ENCODE assay signal across 8 mouse cellular contexts in genomic region chr16:91226038-91226882, GRCm38 (mm10). TPM values are rescaled to one million over a fixed set of nuclear protein-coding genes. Genes with fewer than 3 reads are reported as not detected.
DNase-seq lines count a peak whose midpoint lies in the region; ATAC-seq and TF ChIP-seq lines count a peak whose summit lies in the region.

No protein-coding gene starts in this region.

- peak overlapping the region; percentile 45 for H3K4me2 ChIP-seq in heart, embryonic 13.5 days
- peak overlapping the region; percentile 65 for H3K4me2 ChIP-seq in forebrain, embryonic 12.5 days
- H3K4me2 ChIP-seq in limb, embryonic 15.5 days = peak overlapping the region; percentile 32

- no peak for ATAC-seq in heart, embryonic 13.5 days (ENCODE audit: extremely low read depth, insufficient number of reproducible peaks, low FRiP score, low TSS enrichment)
- no peak for ATAC-seq in forebrain, embryonic 12.5 days (ENCODE audit: low FRiP score)
- no peak for ATAC-seq in limb, embryonic 15.5 days (ENCODE audit: insufficient number of reproducible peaks, low FRiP score, low TSS enrichment, low read depth)

- TF ChIP-seq CTCF in ES-Bruce4 (IDR thresholded peaks at IDR 0.05; ENCODE audit: low read depth, low read length) = no peak

- DNase-seq in heart, postnatal 36 days = no peak
- no peak for DNase-seq in T-cell, adult 2 months (ENCODE audit: low spot score)
- DNase-seq in kidney, postnatal 10 days = no peak
- DNase-seq in adrenal gland, postnatal 10 days = no peak

- WGBS in heart, embryonic 13.5 days = 1% methylated on average over 60 of the region's 60 CpGs
- under 1% methylated on average over 60 of the region's 60 CpGs for WGBS in forebrain, embryonic 12.5 days
- 1% methylated on average over 60 of the region's 60 CpGs for WGBS in limb, embryonic 15.5 days

- no peak overlapping the region for H3K9ac ChIP-seq in heart, embryonic 13.5 days
- H3K9ac ChIP-seq in ES-Bruce4 (ENCODE audit: low read depth, poor library complexity, severe bottlenecking) = peak overlapping the region; percentile 66
- H3K9ac ChIP-seq in forebrain, embryonic 12.5 days = peak overlapping the region; percentile 74
- H3K9ac ChIP-seq in limb, embryonic 15.5 days = no peak overlapping the region

- no peak for TF ChIP-seq POLR2A in ES-Bruce4 (IDR thresholded peaks at IDR 0.05; ENCODE audit: insufficient read depth, low read length)

- peaks cover 41% of the 10 kb centered on the region for H3K4me1 ChIP-seq in heart, embryonic 13.5 days
- H3K4me1 ChIP-seq in ES-Bruce4 (ENCODE audit: control insufficient read depth, insufficient read depth, low read length) = peaks cover 8% of the 10 kb centered on the region
- H3K4me1 ChIP-seq in forebrain, embryonic 12.5 days = peaks cover 68% of the 10 kb centered on the region
- peaks cover 46% of the 10 kb centered on the region for H3K4me1 ChIP-seq in limb, embryonic 15.5 days

- TF ChIP-seq EP300 in ES-Bruce4 (IDR thresholded peaks at IDR 0.05; ENCODE audit: insufficient read depth, low read depth, low read length) = no peak

- H3K9me3 ChIP-seq in heart, embryonic 13.5 days = no peaks in the 10 kb centered on the region
- no peaks in the 10 kb centered on the region for H3K9me3 ChIP-seq in ES-Bruce4 (replicated peaks; ENCODE audit: control insufficient read depth, insufficient read depth, low read length, poor library complexity, severe bottlenecking)
- no peaks in the 10 kb centered on the region for H3K9me3 ChIP-seq in forebrain, embryonic 12.5 days
- no peaks in the 10 kb centered on the region for H3K9me3 ChIP-seq in limb, embryonic 15.5 days

- no peaks in the 10 kb centered on the region for H3K36me3 ChIP-seq in heart, embryonic 13.5 days
- peaks cover 24% of the 10 kb centered on the region; the same call in 1 of the 2 replicates for H3K36me3 ChIP-seq in ES-Bruce4 (ENCODE audit: control insufficient read depth, insufficient read depth, low read length, poor library complexity, severe bottlenecking)
- H3K36me3 ChIP-seq in forebrain, embryonic 12.5 days (replicated peaks) = 0 out of 2 replicates have a peak, but pooled peaks cover 7% of the 10 kb centered on the region
- H3K36me3 ChIP-seq in limb, embryonic 15.5 days = no peaks in the 10 kb centered on the region

- no peak overlapping the region for H3K27ac ChIP-seq in heart, embryonic 13.5 days (replicated peaks)
- H3K27ac ChIP-seq in ES-Bruce4 (ENCODE audit: insufficient read depth, low read length) = peak overlapping the region; percentile 12; the same call in 1 of the 2 replicates
- H3K27ac ChIP-seq in forebrain, embryonic 12.5 days = peak overlapping the region; percentile 54
- no peak overlapping the region for H3K27ac ChIP-seq in limb, embryonic 15.5 days

- peak overlapping the region; percentile 43 for H3K4me3 ChIP-seq in heart, embryonic 13.5 days
- H3K4me3 ChIP-seq in ES-Bruce4 (ENCODE audit: low read depth, low read length) = peak overlapping the region; percentile 85
- peak overlapping the region; percentile 58 for H3K4me3 ChIP-seq in forebrain, embryonic 12.5 days (replicated peaks)
- peak overlapping the region; percentile 22 for H3K4me3 ChIP-seq in limb, embryonic 15.5 days

- H3K27me3 ChIP-seq in heart, embryonic 13.5 days (replicated peaks) = peaks cover 100% of the 10 kb centered on the region
- H3K27me3 ChIP-seq in ES-Bruce4 (ENCODE audit: control insufficient read depth, insufficient read depth, low read length, poor library complexity, severe bottlenecking) = no peaks in the 10 kb centered on the region
- peaks cover 97% of the 10 kb centered on the region for H3K27me3 ChIP-seq in forebrain, embryonic 12.5 days
- H3K27me3 ChIP-seq in limb, embryonic 15.5 days = peaks cover 99% of the 10 kb centered on the region

- intact Hi-C loops in heart, postnatal 36 days (cut with DNase I) = no loop called here

RNA-seq across cellular contexts. Expression of gene Olig2, which starts 1.0 kb away (rescaled TPM):
- polyA plus RNA-seq in heart, embryonic 13.5 days (2015; fragmentation: Nextera tagmentation; extraction: Ambion mirVana) = not detected in 2 replicates
- total RNA-seq in heart, postnatal 36 days (2021) = not detected
- 25.8 and 26.2 TPM in 2 replicates for polyA plus RNA-seq in ES-Bruce4 (2011; ENCODE audit: insufficient read depth, insufficient read length, low read depth, missing spikeins)
- polyA plus RNA-seq in forebrain, embryonic 12.5 days (2016; fragmentation: Nextera tagmentation; extraction: Ambion mirVana) = 20.8 and 28.1 TPM in 2 replicates
- not detected in 2 replicates for polyA plus RNA-seq in limb, embryonic 15.5 days (2015; fragmentation: Nextera tagmentation; extraction: Ambion mirVana)
- not detected for total RNA-seq in adrenal gland, postnatal 10 days (2021)

RNA-seq across cellular contexts. Expression of gene Olig1, which starts 43.3 kb away (rescaled TPM):
- 0.15 TPM in 1 of 2 replicates, not detected in the other for polyA plus RNA-seq in heart, embryonic 13.5 days (2015; fragmentation: Nextera tagmentation; extraction: Ambion mirVana)
- total RNA-seq in heart, postnatal 36 days (2021) = not detected
- 43.8 and 44.3 TPM in 2 replicates for polyA plus RNA-seq in ES-Bruce4 (2011; ENCODE audit: insufficient read depth, insufficient read length, low read depth, missing spikeins)
- polyA plus RNA-seq in forebrain, embryonic 12.5 days (2016; fragmentation: Nextera tagmentation; extraction: Ambion mirVana) = 9.9 and 11.8 TPM in 2 replicates
- 0.10 and 0.22 TPM in 2 replicates for polyA plus RNA-seq in limb, embryonic 15.5 days (2015; fragmentation: Nextera tagmentation; extraction: Ambion mirVana)
- 1 to 10 TPM in 1 of 2 experiments, under 1 TPM in 1; 0.75 to 1.6 TPM for total RNA-seq in adrenal gland, postnatal 10 days (2021)

Comparison
In these comparisons a context has a peak if more than half of its experiments do, and no peak if none do; other contexts are left out.
1. H3K27ac ChIP-seq: peak in ES-Bruce4 (single experiment) and forebrain, embryonic 12.5 days (single experiment); none in heart, embryonic 13.5 days (single experiment) and limb, embryonic 15.5 days (single experiment).
2. H3K4me3 ChIP-seq: peak in every context shown above with its lines; median percentile 85 in ES-Bruce4; 58 in forebrain, embryonic 12.5 days; 43 in heart, embryonic 13.5 days; 22 in limb, embryonic 15.5 days.
3. H3K9ac ChIP-seq: peak in ES-Bruce4 (single experiment) and forebrain, embryonic 12.5 days (single experiment); none in heart, embryonic 13.5 days (single experiment) and limb, embryonic 15.5 days (single experiment).
4. RNA of gene Olig2, which starts 1.0 kb away (polyA plus RNA-seq): 25.8 to 26.2 TPM in ES-Bruce4 and 20.8 to 28.1 TPM in forebrain, embryonic 12.5 days; not detected in limb, embryonic 15.5 days and not detected in heart, embryonic 13.5 days; every median in the first group is over 10 times any median in the second.
5. Peak in every context shown above with its lines, with median percentiles within 50 percentile points of each other: H3K4me2 ChIP-seq.